Mouse (Mus musculus) neutrophil, adult 83 days (primary cell): Measurements from ENCODE around the gene Vmn1r223. TPM values are rescaled to one million over a fixed set of nuclear protein-coding genes. Genes with fewer than 3 reads are reported as not detected.

Experiments
- total RNA-seq, 2 experiments: library from RNA; stranded (reverse); gene quantifications; one replicate each; pipeline ENCODE4 v1.2.4; 2023

Gene Vmn1r223
- not detected for total RNA-seq

GRCm38 (mm10) chr13:23246834-23247233, at the start of gene Vmn1r223:
Gene Vmn1r223, plus strand, starts transcription at chr13:23247134.

GRCm38 (mm10) chr13:23213827-23214226, 33.1 kb upstream of the Vmn1r223 start, which contains the start of gene Vmn1r221:
Gene Vmn1r221, plus strand, starts transcription at chr13:23214127.

GRCm38 (mm10) chr13:23235847-23236246, 11.1 kb upstream of the Vmn1r223 start, which contains the start of gene Vmn1r222:
Gene Vmn1r222, minus strand, starts transcription at chr13:23235947.

Other genes with a start within 250 kb of the Vmn1r223 start
- gene Vmn1r213, start 239.5 kb upstream of the Vmn1r223 start, total RNA-seq = not detected
- not detected for gene Vmn1r214, start 216.7 kb upstream of the Vmn1r223 start, total RNA-seq
- gene Vmn1r215, start 179.1 kb upstream of the Vmn1r223 start, total RNA-seq = not detected
- not detected for gene Vmn1r217, start 128.9 kb upstream of the Vmn1r223 start, total RNA-seq
- gene Vmn1r218, start 114.0 kb upstream of the Vmn1r223 start, total RNA-seq = not detected
- not detected for gene Vmn1r219, start 87.8 kb upstream of the Vmn1r223 start, total RNA-seq
- gene Vmn1r220, start 59.2 kb upstream of the Vmn1r223 start, total RNA-seq = not detected
- gene Vmn1r221, start 33.0 kb upstream of the Vmn1r223 start, total RNA-seq = not detected
- gene Vmn1r222, start 11.2 kb upstream of the Vmn1r223 start, total RNA-seq = not detected
- 10 to 100 TPM in 1 of 2 experiments, 1 to 10 TPM in 1; 7.0 to 10.2 TPM for gene Zfp322a, start 122.1 kb downstream of the Vmn1r223 start, total RNA-seq
- 10 to 100 TPM in 1 of 2 experiments, 1 to 10 TPM in 1; 8.6 to 10.3 TPM for gene Abt1, start 176.7 kb downstream of the Vmn1r223 start, total RNA-seq
- gene Btn1a1, start 218.8 kb downstream of the Vmn1r223 start, total RNA-seq = under 1 TPM; 0.31 to 0.57 TPM
- gene Btn2a2, start 241.7 kb downstream of the Vmn1r223 start, total RNA-seq = not detected